Mouse (Mus musculus) stomach, embryonic 14.5 days (tissue): ENCODE results near the gene Trhr2. TPM values are rescaled to one million over a fixed set of nuclear protein-coding genes. Genes with fewer than 3 reads are reported as not detected.
A peak's percentile ranks its signal among the peaks of the same experiment; 100 is the strongest.

Experiments
- ATAC-seq: fragments of 200-750 bp; cut with Nextera tagmentation; 2 replicates; pipeline ENCODE4 v1.8.0; 2017; ENCODE audit warnings: low read depth, moderate TSS enrichment; ENCODE audit not compliant: insufficient number of reproducible peaks, insufficient read depth, low FRiP score
- H3K27ac ChIP-seq: fragments of 300-500 bp; sonication (generic); 2 replicates; pipeline ENCODE4 v1.5.1; 2014; ENCODE audit warnings: mild to moderate bottlenecking, low read length, moderate library complexity, mixed read lengths
- H3K27me3 ChIP-seq: fragments of 300-500 bp; sonication (generic); 2 replicates; pipeline ENCODE4 v1.6.1; 2014; ENCODE audit warnings: low read length, control low read depth, mixed read lengths; ENCODE audit not compliant: control insufficient read depth, insufficient read depth
- H3K36me3 ChIP-seq: fragments of 300-500 bp; sonication (generic); 2 replicates; pipeline ENCODE4 v1.6.1; 2014; ENCODE audit warnings: mild to moderate bottlenecking, control low read depth, low read length, moderate library complexity, mixed read lengths; ENCODE audit not compliant: control insufficient read depth, insufficient read depth
- H3K4me1 ChIP-seq: fragments of 300-500 bp; sonication (generic); 2 replicates; pipeline ENCODE4 v1.6.1; 2014; ENCODE audit warnings: low read length, control low read depth, mixed read lengths; ENCODE audit not compliant: control insufficient read depth, insufficient read depth
- H3K4me2 ChIP-seq: fragments of 300-500 bp; sonication (generic); replicated peaks from 2 replicates; pipeline ENCODE4 v1.6.1; 2014; ENCODE audit warnings: low read depth, low read length, control low read depth
- H3K4me3 ChIP-seq: fragments of 300-500 bp; sonication (generic); 2 replicates; pipeline ENCODE4 v1.5.1; 2014; ENCODE audit warnings: low read depth, low read length, control low read depth
- H3K9ac ChIP-seq: fragments of 300-500 bp; sonication (generic); replicated peaks from 2 replicates; pipeline ENCODE4 v1.6.1; 2014; ENCODE audit warnings: low read depth, mild to moderate bottlenecking, control low read depth, low read length, moderate library complexity, mixed read lengths
- H3K9me3 ChIP-seq: fragments of 300-500 bp; sonication (generic); 2 replicates; pipeline ENCODE4 v1.6.1; 2016; ENCODE audit warnings: low read depth, low read length, control low read depth; ENCODE audit not compliant: control insufficient read depth
- WGBS: fragments of 180-500 bp; shearing (Covaris S2); extraction: QIAGEN DNeasy Blood & Tissue Kit; methylation state at CpG from one replicate; pipeline ENCODE4 v1.1.7; 2014; 5-methylcytosine and 5-hydroxymethylcytosine counted together
- polyA plus RNA-seq: library from polyadenylated mRNA; unstranded; fragments of >200 nt; fragmentation: Nextera tagmentation; extraction: Ambion mirVana; gene quantifications from 2 replicates; pipeline ENCODE4 v1.2.1, GENCODE M21; 2014

Gene Trhr2
- polyA plus RNA-seq, 1 experiment from 2014 or later = not detected

- H3K4me2 ChIP-seq = no peak overlapping the region
- no peaks in the 10 kb centered on the region; the same call in 1 of the 2 replicates for H3K4me1 ChIP-seq
- no peak; the same call in 1 of the 2 replicates for ATAC-seq
- H3K9me3 ChIP-seq = no peaks in the 10 kb centered on the region
- H3K9ac ChIP-seq = no peak overlapping the region
- WGBS = 34% methylated on average over 5 of the region's 5 CpGs
- H3K27me3 ChIP-seq = no peaks in the 10 kb centered on the region
- H3K36me3 ChIP-seq = no peaks in the 10 kb centered on the region
- no peak overlapping the region for H3K27ac ChIP-seq
- no peak overlapping the region for H3K4me3 ChIP-seq
Measured at GRCm38 (mm10) chr8:122362271-122362670, 1.7 kb upstream of the Trhr2 start.

GRCm38 (mm10) chr8:122359111-122359775 lies 1.3 kb downstream of the Trhr2 start:
- Histone ChIP-seq H3K36me3 (no peaks in the 10 kb centered on the region), H3K27ac (no peak overlapping the region), H3K9me3 (no peaks in the 10 kb centered on the region), H3K27me3 (no peaks in the 10 kb centered on the region), H3K4me2 (no peak overlapping the region), H3K4me1 (no peaks in the 10 kb centered on the region; the same call in 1 of the 2 replicates), H3K9ac (no peak overlapping the region), H3K4me3 (no peak overlapping the region)
- no peak for ATAC-seq
- 76% methylated on average over 15 of the region's 15 CpGs for WGBS

GRCm38 (mm10) chr8:122357641-122358040 lies 2.9 kb downstream of the Trhr2 start:
- no peaks in the 10 kb centered on the region; the same call in 1 of the 2 replicates for H3K4me1 ChIP-seq
- no peaks in the 10 kb centered on the region for H3K9me3 ChIP-seq
- no peak overlapping the region for H3K27ac ChIP-seq
- no peak overlapping the region for H3K4me3 ChIP-seq
- no peak overlapping the region for H3K4me2 ChIP-seq
- H3K36me3 ChIP-seq = no peaks in the 10 kb centered on the region
- H3K27me3 ChIP-seq = no peaks in the 10 kb centered on the region
- 63% methylated on average over 5 of the region's 5 CpGs for WGBS
- no peak overlapping the region for H3K9ac ChIP-seq
- ATAC-seq = no peak

GRCm38 (mm10) chr8:122357202-122357601 lies 3.3 kb downstream of the Trhr2 start:
- Histone ChIP-seq H3K4me2 (no peak overlapping the region), H3K9me3 (no peaks in the 10 kb centered on the region), H3K9ac (no peak overlapping the region), H3K4me1 (no peaks in the 10 kb centered on the region), H3K36me3 (no peaks in the 10 kb centered on the region), H3K27me3 (no peaks in the 10 kb centered on the region), H3K27ac (no peak overlapping the region), H3K4me3 (no peak overlapping the region)
- 50% methylated on average over 11 of the region's 11 CpGs for WGBS
- no peak for ATAC-seq

GRCm38 (mm10) chr8:122355642-122356606 lies 4.6 kb downstream of the Trhr2 start:
- Histone ChIP-seq H3K4me2 (no peak overlapping the region), H3K9me3 (no peaks in the 10 kb centered on the region), H3K9ac (no peak overlapping the region), H3K4me3 (no peak overlapping the region), H3K27me3 (no peaks in the 10 kb centered on the region), H3K27ac (no peak overlapping the region), H3K36me3 (no peaks in the 10 kb centered on the region), H3K4me1 (no peaks in the 10 kb centered on the region)
- peak; percentile 64; the same call in 1 of the 2 replicates for ATAC-seq
- WGBS = 58% methylated on average over 9 of the region's 9 CpGs

- no peaks in the 10 kb centered on the region for H3K27me3 ChIP-seq
- H3K4me1 ChIP-seq = no peaks in the 10 kb centered on the region
- WGBS = 72% methylated on average over 8 of the region's 8 CpGs
- H3K9me3 ChIP-seq = no peaks in the 10 kb centered on the region
- no peak overlapping the region for H3K4me3 ChIP-seq
- H3K36me3 ChIP-seq = no peaks in the 10 kb centered on the region
- H3K4me2 ChIP-seq = no peak overlapping the region
- H3K27ac ChIP-seq = no peak overlapping the region
- H3K9ac ChIP-seq = no peak overlapping the region
- ATAC-seq = no peak
Measured at GRCm38 (mm10) chr8:122354157-122354556, 6.4 kb downstream of the Trhr2 start.

- H3K4me1 ChIP-seq = no peaks in the 10 kb centered on the region
- no peaks in the 10 kb centered on the region for H3K27me3 ChIP-seq
- ATAC-seq = no peak
- WGBS = 33% methylated on average over 11 of the region's 11 CpGs
- no peaks in the 10 kb centered on the region for H3K9me3 ChIP-seq
- H3K9ac ChIP-seq = no peak overlapping the region
- H3K4me3 ChIP-seq = no peak overlapping the region
- H3K27ac ChIP-seq = no peak overlapping the region
- H3K4me2 ChIP-seq = no peak overlapping the region
- no peaks in the 10 kb centered on the region for H3K36me3 ChIP-seq
Measured at GRCm38 (mm10) chr8:122350309-122351089, 10.0 kb downstream of the Trhr2 start.
